In the genomic region with DNA sequence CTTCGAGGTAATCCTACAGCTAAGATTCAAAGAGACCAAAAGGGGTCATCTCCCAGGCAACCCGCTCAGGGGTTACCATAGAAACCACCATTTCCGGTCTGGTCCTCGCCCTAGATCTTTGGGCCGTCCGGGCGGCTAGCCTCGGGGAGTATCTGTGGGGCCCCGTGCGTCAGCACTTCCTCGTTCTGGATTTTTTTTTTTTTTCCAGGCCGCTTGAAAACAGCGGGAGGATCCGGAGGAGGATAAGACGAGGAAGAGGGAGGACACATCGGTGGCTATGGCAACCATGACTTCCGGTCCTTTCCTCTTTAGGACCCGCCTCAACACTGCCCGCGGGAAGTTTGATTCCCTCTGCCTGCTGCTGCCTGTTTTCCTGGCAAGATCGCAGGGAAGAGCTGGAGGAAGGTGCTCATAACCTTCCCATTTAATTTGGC, we compare ENCODE assay signal across 8 mouse cellular contexts. TPM values are rescaled to one million over a fixed set of nuclear protein-coding genes. Genes with fewer than 3 reads are reported as not detected.
DNase-seq lines count a peak whose midpoint lies in the region; ATAC-seq and TF ChIP-seq lines count a peak whose summit lies in the region.

A gene (minus strand): TSS at position 268 of the 434 bp plus-strand sequence.

- no peaks in the 10 kb centered on the region for H3K36me3 ChIP-seq in ES-E14 (ENCODE audit: control insufficient read depth, insufficient read depth, low read length, poor library complexity, severe bottlenecking)
- H3K36me3 ChIP-seq in forebrain, postnatal 0 days (ENCODE audit: insufficient read depth), result peaks cover 12% of the 10 kb centered on the region
- 0 out of 2 replicates have a peak, but pooled peaks cover 1% of the 10 kb centered on the region for H3K36me3 ChIP-seq in lung, embryonic 15.5 days

- in situ Hi-C loops in ES-E14 (cut with MboI; ENCODE audit: low sequenced_read_pairs in 2 of 2, unreplicated experiment in 2 of 2), result no loop called here

- peak; percentile 97 for ATAC-seq in forebrain, postnatal 0 days
- peak; percentile 95 for ATAC-seq in lung, embryonic 15.5 days (ENCODE audit: borderline replicate concordance, extremely low read depth, low FRiP score, low TSS enrichment)

- peak within 1 kb of the TSS; percentile 57 for H3K4me2 ChIP-seq in forebrain, postnatal 0 days (ENCODE audit: low read depth)
- peak within 1 kb of the TSS; percentile 77 for H3K4me2 ChIP-seq in lung, embryonic 15.5 days

- DNase-seq in ES-E14 (ENCODE audit: low read depth, low spot score), result peak; percentile 92
- peak; percentile 88 for DNase-seq in cerebellum, adult 11 months
- DNase-seq in forebrain, postnatal 0 days, result peak; percentile 95
- peak; percentile 93 for DNase-seq in heart, postnatal 4 days
- DNase-seq in layer of hippocampus, adult 8-10 months (ENCODE audit: low spot score in 2 of 2), result peak; percentile 88 to 91
- peak; percentile 87 for DNase-seq in ovary, adult 18-20 months (ENCODE audit: low spot score)
- peak; percentile 84 for DNase-seq in thymus, postnatal 0 days (ENCODE audit: low spot score)

- WGBS in forebrain, postnatal 0 days, result under 1% methylated on average over 21 of the region's 21 CpGs
- WGBS in lung, embryonic 15.5 days, result 0% methylated on average over 21 of the region's 21 CpGs

- no peaks in the 10 kb centered on the region for H3K4me1 ChIP-seq in ES-E14 (ENCODE audit: control insufficient read depth in 2 of 2, insufficient read depth in 2 of 2, low read length in 2 of 2, poor library complexity in 1 of 2)
- peaks cover 11% of the 10 kb centered on the region for H3K4me1 ChIP-seq in forebrain, postnatal 0 days (ENCODE audit: insufficient read depth)
- H3K4me1 ChIP-seq in lung, embryonic 15.5 days, result peaks cover 9% of the 10 kb centered on the region

- no peaks in the 10 kb centered on the region; the same call in 1 of the 2 replicates for H3K27me3 ChIP-seq in forebrain, postnatal 0 days (ENCODE audit: insufficient read depth, low read length)
- H3K27me3 ChIP-seq in lung, embryonic 15.5 days, result no peaks in the 10 kb centered on the region

- no peak within 1 kb of the TSS for H3K27ac ChIP-seq in ES-E14 (ENCODE audit: insufficient read depth, low read depth, low read length, poor library complexity, severe bottlenecking)
- peak within 1 kb of the TSS; percentile 98 for H3K27ac ChIP-seq in forebrain, postnatal 0 days (ENCODE audit: low read depth, low read length)
- H3K27ac ChIP-seq in lung, embryonic 15.5 days, result peak within 1 kb of the TSS; percentile 80

- H3K9me3 ChIP-seq in ES-E14 (ENCODE audit: control insufficient read depth, insufficient read depth, low read depth, low read length), result no peaks in the 10 kb centered on the region
- no peaks in the 10 kb centered on the region for H3K9me3 ChIP-seq in forebrain, postnatal 0 days (ENCODE audit: low read length)
- H3K9me3 ChIP-seq in lung, embryonic 15.5 days, result no peaks in the 10 kb centered on the region

- peak within 1 kb of the TSS; percentile 76 for H3K9ac ChIP-seq in ES-E14 (ENCODE audit: insufficient read depth, low read depth, low read length, poor library complexity, severe bottlenecking)
- peak within 1 kb of the TSS; percentile 75 for H3K9ac ChIP-seq in forebrain, postnatal 0 days
- peak within 1 kb of the TSS; percentile 48 for H3K9ac ChIP-seq in lung, embryonic 15.5 days

- no peak for TF ChIP-seq CTCF in forebrain, postnatal 0 days (IDR thresholded peaks at IDR 0.05; ENCODE audit: low read depth)

- peak within 1 kb of the TSS; percentile 66 to 86 for H3K4me3 ChIP-seq in ES-E14 (ENCODE audit: insufficient read depth in 1 of 2, low read depth in 1 of 2, low read length in 2 of 2, poor library complexity in 1 of 2, severe bottlenecking in 1 of 2)
- peak within 1 kb of the TSS; percentile 68 for H3K4me3 ChIP-seq in forebrain, postnatal 0 days (ENCODE audit: low read depth, low read length)
- peak within 1 kb of the TSS; percentile 71 for H3K4me3 ChIP-seq in lung, embryonic 15.5 days

TF ChIP-seq in ES-E14, 5 proteins besides CTCF, POLR2A, EP300 and RAD21:
- peak; percentile 77 for TF ChIP-seq HCFC1 (IDR thresholded peaks at IDR 0.05; ENCODE audit: borderline replicate concordance, insufficient read depth, low read length)
- TF ChIP-seq ZNF384 (IDR thresholded peaks at IDR 0.05; ENCODE audit: low read depth, low read length), result peak; percentile 51; the same call in 1 of the 2 replicates
- TF ChIP-seq MAFK (IDR thresholded peaks at IDR 0.05; ENCODE audit: insufficient read depth, low read depth, low read length), result no peak

RNA-seq across cellular contexts. Expression of the gene that starts here (rescaled TPM):
- total RNA-seq in ES-E14 (2012; rRNA removed), result 3.4 and 3.7 TPM in 2 replicates
- 85.5 and 85.6 TPM in 2 replicates for total RNA-seq in forebrain, postnatal 0 days (2014; rRNA removed)
- polyA plus RNA-seq in forebrain, postnatal 0 days (2015; fragmentation: Nextera tagmentation; extraction: Ambion mirVana), result 64.3 and 69.6 TPM in 2 replicates
- total RNA-seq in heart, postnatal 4 days (2021), result 1 to 10 TPM; 9.4 to 9.5 TPM
- total RNA-seq in layer of hippocampus, adult 8-10 months (2022), result 10 to 100 TPM; 54.6 to 70.3 (median 63.6) TPM
- 16.9 and 17.3 TPM in 2 replicates for polyA plus RNA-seq in lung, embryonic 15.5 days (2015; fragmentation: Nextera tagmentation; extraction: Ambion mirVana)
- 2.4 and 2.8 TPM in 2 replicates for polyA plus RNA-seq in thymus, postnatal 0 days (2015; fragmentation: Nextera tagmentation; extraction: Ambion mirVana)
